Mouse (Mus musculus) retina, embryonic 14.5 days (tissue): Measurements from ENCODE around the gene Hoxa7.

Experiments used
- DNase-seq: peaks from one replicate; pipeline ENCODE4 v3.0.0-alpha.2; 2015; ENCODE audit warnings: low spot score

Gene Hoxa7

DNA sequence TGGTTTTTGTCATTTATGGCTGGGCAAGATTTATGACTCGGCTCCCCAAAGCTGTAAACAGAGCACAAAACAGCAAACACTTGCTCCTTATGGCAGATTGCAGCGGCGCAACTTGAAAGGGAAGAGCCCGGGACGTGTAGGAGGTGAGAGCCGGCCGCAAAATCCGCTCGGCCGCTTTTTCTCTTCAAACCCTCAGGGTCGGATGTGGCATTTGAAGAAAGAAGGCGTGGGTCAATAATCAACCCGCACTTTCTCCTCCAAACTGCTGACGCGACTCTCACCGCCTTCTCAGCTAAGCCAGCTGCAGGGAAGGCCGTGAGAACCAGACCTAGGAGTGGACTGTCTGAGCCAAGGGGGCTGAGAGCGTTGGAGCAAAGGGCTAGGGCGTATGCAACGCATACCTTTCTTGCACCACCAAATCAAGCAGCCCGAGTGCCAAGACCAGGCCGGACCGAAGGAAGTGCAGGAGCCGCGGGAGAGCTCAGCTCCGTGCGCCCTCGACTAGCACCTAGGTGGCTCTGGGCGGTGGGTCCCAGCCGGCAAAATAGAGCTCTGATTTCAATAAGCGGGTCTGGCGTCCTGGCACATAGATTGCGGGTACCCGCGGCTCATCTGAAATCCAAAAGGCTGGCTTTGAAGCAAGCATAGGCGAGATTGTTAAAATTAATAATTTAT, 44.5 kb downstream of the Hoxa7 start, which contains the start of gene 5730596B20Rik:
5730596B20Rik (plus strand) TSS at position 438 of the 675 bp plus-strand sequence.
- no peak for DNase-seq

DNA sequence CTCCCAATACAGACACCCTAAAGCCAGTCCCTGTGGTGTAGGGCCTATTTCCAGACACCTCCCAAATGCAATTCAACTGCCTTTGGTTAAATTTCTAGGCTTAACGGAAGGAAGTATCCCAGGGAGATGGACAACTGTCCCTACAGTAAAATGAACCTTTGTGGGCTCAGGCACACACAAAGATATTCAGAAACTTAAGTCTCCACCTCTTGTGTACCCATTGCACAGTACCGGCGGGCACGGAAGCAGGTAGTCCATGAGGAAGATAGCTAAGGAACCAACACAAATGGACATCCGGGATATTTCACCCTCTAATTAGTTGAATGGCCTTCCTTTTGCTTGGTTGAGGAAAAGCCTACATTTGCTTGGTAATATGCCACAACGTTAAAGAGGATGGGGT, 45.3 kb downstream of the Hoxa7 start:
- no peak for DNase-seq

DNA sequence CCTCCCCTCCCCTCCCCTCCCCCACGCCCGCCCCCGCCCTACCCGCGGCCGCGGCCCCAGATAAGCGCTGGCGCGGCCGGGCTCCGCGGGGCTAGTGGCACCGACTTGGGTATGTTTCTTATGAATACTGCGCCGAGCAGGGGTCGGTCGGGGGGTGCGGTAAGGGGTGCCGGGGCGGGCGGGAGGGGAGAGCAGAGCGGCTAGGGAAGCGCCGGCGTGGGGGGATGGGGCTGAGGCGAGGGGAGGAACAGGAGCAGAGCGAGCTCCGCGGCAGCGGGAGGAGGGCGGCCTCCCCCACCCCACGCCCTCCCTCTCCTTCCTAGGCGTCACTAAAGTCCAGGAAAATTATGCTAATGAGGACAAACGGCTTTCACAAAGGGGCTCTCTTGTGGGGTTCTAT, 45.8 kb downstream of the Hoxa7 start:
- no peak for DNase-seq

DNA sequence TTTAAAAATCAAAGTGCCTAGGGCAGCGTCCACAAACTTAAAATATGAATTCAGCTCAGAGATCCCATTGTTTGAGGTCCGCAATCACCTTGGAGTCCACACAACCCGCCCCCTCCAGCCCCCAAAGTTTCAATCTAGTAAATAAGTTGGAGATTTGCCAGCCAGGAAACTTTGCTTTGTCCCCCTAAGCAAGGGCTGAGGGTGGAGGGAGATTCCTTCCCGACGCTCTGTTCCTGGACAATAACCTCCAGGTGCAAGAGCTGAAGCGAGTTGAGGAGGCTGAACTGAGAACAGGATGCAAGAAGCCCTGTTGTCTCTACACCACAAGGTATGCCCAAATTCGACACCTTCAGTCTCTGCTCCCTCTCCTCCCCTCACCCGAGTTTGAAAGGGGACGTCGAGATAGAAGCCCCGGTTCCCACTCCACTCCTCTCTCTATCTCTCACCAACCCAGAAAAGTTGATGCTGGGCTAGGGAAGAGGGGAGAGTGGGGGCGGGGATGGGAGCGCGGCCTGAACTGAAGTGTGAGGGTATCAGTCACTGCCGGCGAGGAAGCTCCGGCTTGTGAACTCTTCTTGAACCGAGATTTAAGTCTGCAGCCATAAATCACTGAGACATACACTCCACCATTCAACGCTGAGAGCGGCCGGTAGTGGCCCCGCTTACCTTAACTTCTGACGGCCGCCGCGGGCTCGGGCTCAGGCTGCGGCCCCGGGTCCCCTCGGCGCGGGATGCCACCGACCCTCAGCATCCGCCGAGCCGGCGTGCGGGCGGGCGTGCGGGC, 46.5 kb downstream of the Hoxa7 start:
- no peak for DNase-seq

DNA sequence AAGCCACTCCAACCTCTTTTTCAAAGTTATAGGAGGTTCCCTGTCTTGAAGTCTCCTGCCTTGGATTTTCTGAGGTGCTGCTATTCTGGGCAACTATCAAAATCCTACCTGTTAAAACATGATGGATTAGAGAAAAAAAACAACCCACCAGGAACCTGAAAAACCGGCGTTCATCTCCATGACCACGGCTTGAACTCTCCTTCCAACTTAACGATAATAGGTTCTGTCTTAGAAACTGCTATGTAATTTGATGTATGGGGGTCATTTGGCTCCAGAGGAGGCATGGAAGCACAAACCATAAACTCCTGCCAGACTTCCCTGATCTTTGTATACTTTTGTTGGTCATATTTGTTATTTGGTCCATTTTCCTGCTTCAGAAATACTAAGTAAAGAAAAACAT, 48.0 kb downstream of the Hoxa7 start:
- DNase-seq: no peak

DNA sequence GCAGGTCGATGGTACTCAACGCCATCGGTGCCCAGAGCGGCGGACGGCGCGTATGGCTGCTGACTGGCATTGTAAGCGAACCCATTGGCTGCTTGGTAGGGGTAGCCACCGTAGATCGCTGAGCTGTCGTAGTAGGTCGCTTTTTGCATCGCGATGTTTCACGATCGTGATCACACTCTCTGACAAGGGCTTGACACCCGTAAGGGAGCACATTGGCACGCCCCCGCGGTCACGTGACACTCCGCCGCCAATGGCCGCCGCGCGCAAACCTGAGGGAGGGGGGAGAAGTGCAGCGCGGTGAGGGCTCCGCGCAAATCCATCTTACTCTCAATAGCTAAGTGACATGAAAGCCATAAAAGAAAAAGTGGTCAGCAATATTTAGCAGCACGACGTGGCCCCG, 49.2 kb downstream of the Hoxa7 start:
- DNase-seq: no peak

DNA sequence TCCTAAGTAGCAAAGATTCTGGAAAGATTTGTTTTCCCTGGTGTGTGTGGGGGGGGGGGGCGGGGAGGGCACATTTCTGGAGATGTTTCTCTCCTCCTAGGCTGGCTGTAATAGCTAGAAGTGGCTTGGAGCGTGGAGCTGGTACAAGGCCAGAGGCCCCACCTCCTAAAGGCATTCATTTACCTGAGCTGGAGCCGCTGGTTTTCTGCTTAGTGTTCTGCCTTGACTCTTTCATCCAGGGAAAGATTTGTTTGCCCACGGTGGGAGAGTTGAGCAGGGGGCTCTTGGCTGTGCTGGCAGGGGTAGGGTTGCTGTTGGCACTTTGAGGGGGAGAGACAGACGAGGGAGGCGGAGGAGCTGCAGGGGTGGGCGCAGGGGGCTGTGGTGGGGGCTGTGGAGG, 49.7 kb downstream of the Hoxa7 start:
- DNase-seq: no peak

DNA sequence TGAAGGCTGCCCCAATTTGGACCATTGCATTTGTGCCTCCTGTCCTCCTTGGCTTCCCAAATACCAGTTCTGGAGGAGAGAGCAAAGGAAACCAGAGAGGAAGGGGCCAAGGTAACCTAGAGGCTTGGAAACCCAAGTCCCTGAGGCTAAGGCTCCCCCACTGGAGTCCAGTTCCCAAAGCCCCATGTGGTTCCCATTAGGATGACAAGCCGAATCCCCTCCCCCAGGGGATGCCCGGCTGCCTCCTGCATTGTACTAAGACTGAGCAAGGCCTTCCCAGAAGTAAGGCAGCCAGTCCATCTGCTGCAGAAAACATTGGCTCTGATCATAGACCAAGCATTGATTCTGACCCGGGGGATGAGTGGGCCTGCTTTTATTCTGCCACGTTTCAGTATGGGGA, 50.3 kb downstream of the Hoxa7 start:
- DNase-seq: no peak

DNA sequence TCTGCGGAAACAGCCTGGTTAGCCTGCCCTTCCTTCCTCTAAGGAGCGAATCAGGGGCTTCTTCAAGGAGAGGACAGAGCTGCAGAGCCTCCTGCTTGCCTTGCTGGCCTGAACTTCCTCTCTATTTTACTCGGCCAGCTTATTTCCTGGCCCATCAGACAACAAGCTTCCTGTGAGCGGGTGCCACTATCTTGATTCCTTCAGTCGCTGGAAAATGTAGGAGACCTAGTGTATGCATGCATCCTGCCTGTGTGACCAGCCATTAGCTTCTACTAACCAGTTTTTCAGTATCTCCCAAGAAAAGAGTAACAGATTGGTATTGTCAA, 50.8 kb downstream of the Hoxa7 start:
- no peak for DNase-seq

DNA sequence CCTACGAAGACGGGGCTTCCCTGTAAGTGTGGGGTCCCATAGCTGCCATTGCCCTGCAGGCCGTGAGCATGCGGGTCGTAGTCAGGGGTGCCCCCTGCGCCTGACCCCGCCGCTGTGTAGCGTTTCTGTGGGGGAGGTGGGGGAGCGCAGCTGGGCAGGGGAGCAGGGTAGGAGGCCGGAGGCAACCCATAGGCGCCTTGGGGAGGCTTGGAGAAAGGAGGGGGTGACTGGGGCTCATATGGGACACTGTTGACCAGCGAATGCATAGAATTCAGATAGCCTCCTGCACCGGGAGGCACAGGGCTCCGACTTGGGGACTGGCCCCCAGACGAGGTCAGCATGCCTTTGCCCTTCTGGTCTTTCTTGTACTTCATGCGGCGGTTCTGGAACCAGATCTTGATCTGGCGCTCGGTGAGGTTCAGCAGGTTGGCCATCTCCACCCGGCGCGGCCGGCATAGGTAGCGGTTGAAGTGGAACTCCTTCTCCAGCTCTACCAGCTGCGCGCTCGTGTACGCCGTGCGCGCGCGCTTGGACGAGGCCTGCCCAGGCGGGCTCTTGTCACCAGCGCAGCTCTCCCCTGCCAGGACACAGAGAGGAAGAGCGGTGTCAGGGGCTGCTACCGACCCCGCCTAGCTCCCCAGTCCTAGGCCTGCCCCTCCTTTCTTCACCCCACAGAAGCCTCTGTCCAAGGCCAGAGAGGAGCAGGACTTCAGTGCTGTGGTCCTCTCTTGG, 51.3 kb downstream of the Hoxa7 start:
- DNase-seq: no peak

DNA sequence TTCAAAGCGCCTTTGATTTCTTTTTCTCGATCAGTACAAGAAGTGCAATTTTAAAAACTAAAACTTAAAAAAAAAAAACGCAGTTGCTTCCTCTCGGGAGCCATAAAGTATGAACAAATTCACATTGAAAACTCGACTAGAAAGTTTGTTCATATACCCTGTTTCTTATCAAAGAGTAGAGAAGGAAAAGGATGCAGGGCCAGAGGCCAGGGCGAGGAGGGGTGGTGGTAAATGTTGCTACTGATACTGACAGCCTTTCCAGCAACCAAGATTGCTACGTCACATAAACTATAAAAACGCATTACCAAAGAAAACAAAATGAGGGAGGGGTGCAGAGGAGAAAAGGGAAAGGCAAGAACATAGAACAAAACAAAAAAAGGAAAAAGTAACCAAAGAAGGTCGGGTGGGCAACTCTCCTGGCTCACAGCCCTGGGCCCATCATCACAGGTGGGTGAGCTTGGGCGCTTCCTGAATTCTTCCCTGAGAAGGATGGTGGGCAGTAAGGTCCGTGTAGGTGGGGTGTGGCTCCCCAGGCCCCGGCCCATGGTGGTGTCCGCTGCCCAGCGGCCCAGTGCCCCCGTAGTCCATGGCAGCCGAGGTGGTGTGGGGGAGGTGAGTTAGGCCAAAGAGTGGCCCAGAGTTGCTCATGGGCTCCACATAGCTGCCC, 52.0 kb downstream of the Hoxa7 start:
- no peak for DNase-seq

DNA sequence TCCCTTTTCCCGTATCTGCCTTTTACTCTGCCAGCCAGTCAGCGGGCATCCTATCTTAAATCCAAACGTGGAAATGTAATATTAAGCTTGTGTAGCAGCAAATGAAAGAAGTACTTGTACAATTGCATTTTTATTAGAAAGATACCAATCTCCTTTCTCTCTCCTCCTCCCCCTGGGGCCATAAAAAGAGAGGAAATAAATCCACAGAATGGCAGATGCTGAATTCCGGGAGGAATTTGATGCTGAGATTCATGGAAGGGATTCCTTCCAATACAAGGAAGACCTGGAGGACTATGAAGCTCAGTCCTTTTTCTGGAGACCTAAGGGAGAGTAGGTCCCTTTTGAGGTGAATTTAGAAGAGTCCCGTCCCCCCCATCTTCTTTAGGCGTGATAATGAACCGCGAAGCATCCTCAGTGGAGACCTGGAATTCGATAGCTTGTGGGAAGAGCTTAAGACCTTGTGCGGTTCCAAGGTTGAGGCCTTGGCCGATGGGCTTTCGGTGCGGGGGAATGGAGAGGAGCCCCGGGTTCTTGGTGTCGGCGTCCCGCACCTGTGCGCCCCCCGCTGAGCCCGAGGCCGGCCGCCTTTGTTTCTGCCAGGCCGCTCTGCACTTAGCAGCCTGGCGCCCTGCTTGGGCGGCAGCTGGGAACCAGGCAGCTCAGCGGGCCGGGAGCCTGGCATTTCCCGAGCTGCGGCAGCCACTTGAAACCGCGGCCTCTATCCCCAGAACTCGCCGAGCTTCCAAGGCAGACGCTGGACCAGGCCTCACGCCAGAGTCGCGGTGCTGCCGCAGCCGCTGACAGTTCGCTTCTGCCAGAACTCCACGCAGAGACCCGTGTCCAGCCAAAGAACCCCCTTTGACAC, 53.2 kb downstream of the Hoxa7 start:
- DNase-seq: peak; percentile 57

DNA sequence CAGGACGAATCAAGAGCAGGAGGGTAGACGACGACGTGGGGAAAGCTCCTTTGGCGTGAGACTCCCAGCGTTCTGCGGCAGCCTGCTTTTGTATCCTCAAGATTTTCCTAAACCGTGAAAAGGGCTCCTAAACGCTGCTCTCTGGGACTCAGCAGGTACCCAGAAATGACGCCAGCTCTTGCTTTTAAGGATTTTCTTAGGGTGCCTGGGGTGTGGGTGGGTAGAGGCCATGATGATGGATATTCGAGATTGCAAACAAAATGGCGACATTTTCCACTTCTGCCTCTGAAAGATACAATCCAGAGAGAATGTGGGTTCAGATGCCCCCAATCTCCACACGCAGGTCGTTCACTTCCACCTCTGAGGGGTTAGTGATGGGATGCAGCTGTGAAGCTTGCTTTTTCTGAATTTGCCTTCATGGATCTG, 53.9 kb downstream of the Hoxa7 start:
- no peak for DNase-seq

DNA sequence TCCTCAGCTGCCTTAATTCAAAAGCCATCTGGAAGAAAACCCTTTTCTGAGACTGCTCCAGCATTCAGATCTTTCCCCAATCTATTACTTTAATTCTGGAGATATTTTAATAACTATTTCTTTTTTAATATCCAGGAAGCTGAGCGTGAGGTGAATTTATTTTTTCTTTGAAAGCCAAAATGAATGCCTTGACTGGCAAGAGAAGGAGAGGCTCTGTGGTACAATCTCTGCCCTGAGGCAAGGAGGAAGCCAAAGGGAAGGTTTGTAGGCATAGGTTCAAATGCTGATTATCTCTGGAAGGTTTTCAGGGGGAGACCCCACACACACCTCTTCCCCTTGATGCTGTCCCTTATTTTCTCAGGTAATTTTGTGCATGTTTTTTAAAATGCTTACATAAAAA, 54.5 kb downstream of the Hoxa7 start:
- DNase-seq: no peak

DNA sequence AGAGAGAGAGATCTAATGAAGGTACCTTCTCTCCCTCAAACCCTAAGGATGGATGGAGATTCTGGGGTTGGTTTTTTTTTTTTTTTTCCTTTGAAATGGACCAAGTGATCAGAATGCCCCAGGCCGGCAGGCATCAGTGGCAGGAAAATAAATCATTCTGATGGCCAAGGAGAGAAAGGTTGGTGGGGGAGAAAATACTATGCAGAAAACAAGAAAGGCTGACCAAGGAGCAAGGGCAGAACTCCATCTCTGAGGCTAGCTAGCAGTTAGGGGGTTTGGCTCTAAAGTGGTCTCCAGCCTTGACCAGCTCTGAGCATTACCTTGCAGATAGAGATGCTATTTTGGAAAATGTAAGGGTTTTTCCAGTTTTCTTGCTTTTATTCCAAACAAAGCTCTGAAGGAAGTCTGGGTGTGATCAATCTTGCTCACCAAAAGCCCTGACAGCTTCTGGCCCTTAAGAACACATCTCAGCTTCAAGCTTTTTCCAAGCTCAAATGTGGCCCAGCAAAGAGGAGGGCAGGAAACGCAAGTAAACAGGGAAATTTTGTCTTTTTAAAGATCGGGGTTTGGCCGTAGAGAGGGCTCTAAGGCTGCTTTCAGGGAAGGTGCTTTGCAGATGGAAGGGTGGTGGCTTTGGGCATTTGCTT, 55.1 kb downstream of the Hoxa7 start:
- DNase-seq: no peak

DNA sequence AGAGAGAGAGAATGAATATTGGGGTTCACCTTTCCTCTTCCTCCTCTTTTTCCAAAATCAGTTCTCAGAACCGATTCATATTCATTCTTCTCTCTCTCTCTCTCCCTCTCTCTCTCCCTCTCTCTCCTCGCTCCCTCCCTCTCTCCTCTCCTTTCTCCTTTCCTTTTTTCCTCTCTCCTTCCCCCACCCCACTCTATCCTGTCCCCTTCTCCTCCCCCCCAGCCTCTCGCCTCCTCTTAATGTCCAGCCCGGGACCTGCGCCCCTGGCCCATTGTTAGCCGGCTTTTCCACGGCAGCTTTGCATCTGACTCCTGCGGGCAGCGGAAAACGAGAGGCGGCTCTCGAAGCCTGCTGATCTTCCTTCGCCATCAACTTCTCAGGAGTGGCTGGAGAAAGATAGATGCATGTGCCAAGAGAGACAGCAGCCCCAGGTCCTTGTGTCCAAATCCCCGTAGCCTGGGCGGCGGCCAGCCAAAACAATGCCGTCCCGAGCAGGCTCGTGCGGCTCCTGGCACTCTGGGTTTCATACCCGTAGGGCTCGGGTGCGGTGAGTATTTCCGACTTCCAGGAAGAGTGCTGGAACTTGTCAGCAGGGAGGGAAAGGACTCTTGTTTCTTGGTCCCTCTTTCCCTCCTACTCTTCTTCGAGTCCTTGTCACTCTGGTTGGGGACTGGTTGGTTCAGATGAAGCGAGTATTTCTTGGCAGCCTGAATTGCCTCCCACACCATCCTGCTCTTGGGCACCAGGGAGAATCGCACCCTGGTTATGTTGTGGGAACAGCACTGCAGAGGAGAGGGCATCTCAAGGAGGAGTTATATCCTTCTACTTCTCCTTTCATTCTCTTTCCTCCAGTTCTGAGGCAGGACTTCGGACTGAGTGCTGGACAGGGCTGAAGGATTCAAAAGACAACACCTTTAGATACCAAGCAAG, 55.9 kb downstream of the Hoxa7 start:
- DNase-seq: no peak

DNA sequence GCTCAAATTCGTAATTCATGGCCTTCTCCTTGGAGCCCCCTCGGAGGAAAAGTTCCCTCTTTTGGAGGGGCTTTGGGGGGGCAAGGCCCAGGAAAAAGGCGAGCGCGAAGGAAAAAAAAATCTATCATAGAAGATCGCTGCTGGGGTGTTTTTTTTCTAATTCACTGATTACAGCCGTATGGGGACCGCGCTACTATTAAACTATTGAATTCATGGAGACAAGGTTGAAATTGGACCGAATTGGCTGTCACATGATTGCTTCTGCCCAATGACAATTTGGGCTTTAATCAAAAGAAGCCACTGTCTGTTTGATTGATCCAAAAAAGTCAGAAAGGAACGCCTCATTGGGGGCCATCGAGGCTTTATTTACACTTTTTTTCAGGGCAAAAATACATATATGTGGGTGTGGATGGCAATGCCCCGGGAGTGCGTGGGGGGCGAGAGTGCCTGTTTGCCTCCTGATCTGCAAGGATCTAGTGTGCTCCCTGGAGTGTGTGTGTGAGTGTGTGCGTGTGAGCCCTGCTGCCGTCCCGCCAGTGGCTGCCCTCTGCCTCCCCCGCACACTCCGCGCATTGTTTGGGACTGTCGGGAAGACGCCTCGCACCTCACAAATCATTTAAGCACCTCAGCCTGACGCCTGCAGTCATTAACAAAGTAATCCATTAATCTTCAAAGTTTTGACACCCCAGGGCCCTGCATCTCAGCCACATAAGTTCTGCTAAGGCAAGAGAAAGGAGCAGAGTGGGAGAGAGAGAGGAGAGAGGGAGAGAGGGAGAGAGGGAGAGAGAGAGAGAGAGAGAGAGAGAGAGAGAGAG, 56.8 kb downstream of the Hoxa7 start, which contains the start of gene Hoxa2:
Hoxa2 (minus strand) TSS at position 206 of the 815 bp plus-strand sequence.
- DNase-seq: peak; percentile 15
